Mouse (Mus musculus): ENCODE measurements at regions not wholly inside any gene's neighbourhood (a gene's known extent, or its start where the extent isn't known, plus 50 kb on each side); places are given as distances from the start of the nearest gene placed in this dataset.
A peak's percentile ranks its signal among the peaks of the same experiment; 100 is the strongest.
"Not testable (repeated sequence)": the region's sequence is repeated elsewhere in the genome, so short reads cannot be mapped to it uniquely, and the experiment has no call there.

GRCm38 (mm10) chr16:55580827-55581226 lies 257.9 kb downstream of the Nfkbiz start:
- H3K9me3 ChIP-seq = no peaks in the 10 kb centered on the region
- no peak overlapping the region for H3K4me3 ChIP-seq
- peaks cover 21% of the 10 kb centered on the region for H3K4me1 ChIP-seq
- 66% methylated on average over 4 of the region's 4 CpGs for WGBS
- no peak overlapping the region for H3K27ac ChIP-seq (replicated peaks)
- H3K9ac ChIP-seq = no peak overlapping the region
- no peaks in the 10 kb centered on the region for H3K36me3 ChIP-seq
- H3K27me3 ChIP-seq (replicated peaks) = no peaks in the 10 kb centered on the region
- no peak overlapping the region for H3K4me2 ChIP-seq
- ATAC-seq (ENCODE audit: extremely low read depth, insufficient number of reproducible peaks, low FRiP score, low TSS enrichment) = no peak

- Histone ChIP-seq H3K9ac (no peak overlapping the region), H3K4me1 (peaks cover 21% of the 10 kb centered on the region), H3K27ac (replicated peaks) (no peak overlapping the region), H3K4me2 (no peak overlapping the region), H3K27me3 (replicated peaks) (no peaks in the 10 kb centered on the region), H3K36me3 (no peaks in the 10 kb centered on the region), H3K9me3 (no peaks in the 10 kb centered on the region), H3K4me3 (no peak overlapping the region)
- ATAC-seq (ENCODE audit: extremely low read depth, insufficient number of reproducible peaks, low FRiP score, low TSS enrichment) = no peak
- WGBS = 71% methylated on average over 5 of the region's 5 CpGs
These were observed 260.0 kb downstream of the Nfkbiz start for GRCm38 (mm10) chr16:55578686-55579085.

GRCm38 (mm10) chr16:55575609-55576283 lies 263.0 kb downstream of the Nfkbiz start:
- H3K36me3 ChIP-seq; H3K27me3 ChIP-seq (replicated peaks); H3K4me3 ChIP-seq; H3K4me2 ChIP-seq; H3K9me3 ChIP-seq; H3K9ac ChIP-seq; H3K27ac ChIP-seq (replicated peaks); ATAC-seq (ENCODE audit: extremely low read depth, insufficient number of reproducible peaks, low FRiP score, low TSS enrichment); H3K4me1 ChIP-seq: not testable (repeated sequence)
- WGBS = 69% methylated on average over 2 of the region's 2 CpGs

GRCm38 (mm10) chr16:55571106-55571505 lies 267.6 kb downstream of the Nfkbiz start:
- H3K27ac ChIP-seq (replicated peaks) = 0 out of 2 replicates have a peak overlapping the region, but pooled peaks have one; percentile 3
- WGBS = 60% methylated on average over 7 of the region's 7 CpGs
- no peak overlapping the region for H3K9ac ChIP-seq
- 0 out of 2 replicates have a peak, but pooled peaks cover 8% of the 10 kb centered on the region for H3K4me1 ChIP-seq
- no peaks in the 10 kb centered on the region for H3K27me3 ChIP-seq (replicated peaks)
- peaks cover 3% of the 10 kb centered on the region; the same call in 1 of the 2 replicates for H3K9me3 ChIP-seq
- no peaks in the 10 kb centered on the region for H3K36me3 ChIP-seq
- no peak overlapping the region for H3K4me3 ChIP-seq
- no peak overlapping the region for H3K4me2 ChIP-seq
- no peak for ATAC-seq (ENCODE audit: extremely low read depth, insufficient number of reproducible peaks, low FRiP score, low TSS enrichment)

GRCm38 (mm10) chr16:55570097-55570496 lies 268.6 kb downstream of the Nfkbiz start:
- Histone ChIP-seq H3K9ac (no peak overlapping the region), H3K27me3 (replicated peaks) (no peaks in the 10 kb centered on the region), H3K36me3 (no peaks in the 10 kb centered on the region), H3K9me3 (peaks cover 3% of the 10 kb centered on the region; the same call in 1 of the 2 replicates), H3K4me2 (no peak overlapping the region), H3K27ac (replicated peaks) (no peak overlapping the region), H3K4me3 (no peak overlapping the region), H3K4me1 (0 out of 2 replicates have a peak, but pooled peaks cover 8% of the 10 kb centered on the region)
- ATAC-seq (ENCODE audit: extremely low read depth, insufficient number of reproducible peaks, low FRiP score, low TSS enrichment) = no peak
- WGBS = 67% methylated on average over 5 of the region's 5 CpGs

GRCm38 (mm10) chr16:55555821-55556535 lies 258.2 kb upstream of the Zpld1 start:
- 50% methylated on average over 10 of the region's 10 CpGs for WGBS
- H3K4me2 ChIP-seq = peak overlapping the region; percentile 44

GRCm38 (mm10) chr16:55555224-55555623 lies 257.4 kb upstream of the Zpld1 start:
- Histone ChIP-seq H3K4me3 (no peak overlapping the region), H3K9ac (no peak overlapping the region), H3K4me2 (peak overlapping the region; percentile 44), H3K4me1 (peaks cover 18% of the 10 kb centered on the region), H3K27ac (replicated peaks) (peak overlapping the region; percentile 74), H3K9me3 (no peaks in the 10 kb centered on the region), H3K36me3 (no peaks in the 10 kb centered on the region), H3K27me3 (replicated peaks) (no peaks in the 10 kb centered on the region)
- no peak for ATAC-seq (ENCODE audit: extremely low read depth, insufficient number of reproducible peaks, low FRiP score, low TSS enrichment)
- 25% methylated on average over 6 of the region's 6 CpGs for WGBS

More at GRCm38 (mm10) chr16:55555821-55556535, 258.2 kb upstream of the Zpld1 start:
- no peaks in the 10 kb centered on the region for H3K27me3 ChIP-seq (replicated peaks)
- H3K9ac ChIP-seq = no peak overlapping the region
- peak overlapping the region; percentile 74 for H3K27ac ChIP-seq (replicated peaks)
- no peaks in the 10 kb centered on the region for H3K36me3 ChIP-seq
- no peak overlapping the region for H3K4me3 ChIP-seq
- peaks cover 13% of the 10 kb centered on the region for H3K4me1 ChIP-seq
- ATAC-seq (ENCODE audit: extremely low read depth, insufficient number of reproducible peaks, low FRiP score, low TSS enrichment) = no peak
- no peaks in the 10 kb centered on the region for H3K9me3 ChIP-seq

- ATAC-seq (ENCODE audit: extremely low read depth, insufficient number of reproducible peaks, low FRiP score, low TSS enrichment) = no peak
- WGBS = 64% methylated on average over 4 of the region's 4 CpGs
- Histone ChIP-seq H3K27ac (replicated peaks) (no peak overlapping the region), H3K9me3 (no peaks in the 10 kb centered on the region), H3K27me3 (replicated peaks) (no peaks in the 10 kb centered on the region), H3K4me2 (no peak overlapping the region), H3K36me3 (no peaks in the 10 kb centered on the region), H3K4me1 (peaks cover 18% of the 10 kb centered on the region), H3K9ac (no peak overlapping the region), H3K4me3 (no peak overlapping the region)
These were observed 256.1 kb upstream of the Zpld1 start for GRCm38 (mm10) chr16:55553896-55554295.

- ATAC-seq (ENCODE audit: extremely low read depth, insufficient number of reproducible peaks, low FRiP score, low TSS enrichment) = no peak
- Histone ChIP-seq H3K4me1 (peaks cover 18% of the 10 kb centered on the region), H3K9me3 (no peaks in the 10 kb centered on the region), H3K4me3 (no peak overlapping the region), H3K36me3 (no peaks in the 10 kb centered on the region), H3K4me2 (no peak overlapping the region), H3K9ac (no peak overlapping the region), H3K27ac (replicated peaks) (no peak overlapping the region), H3K27me3 (replicated peaks) (no peaks in the 10 kb centered on the region)
- WGBS = 84% methylated on average over 1 of the region's 1 CpGs
These were observed 253.6 kb upstream of the Zpld1 start for GRCm38 (mm10) chr16:55551348-55551747.

- Histone ChIP-seq H3K9me3 (no peaks in the 10 kb centered on the region), H3K4me1 (peaks cover 13% of the 10 kb centered on the region), H3K27me3 (replicated peaks) (no peaks in the 10 kb centered on the region), H3K27ac (replicated peaks) (no peak overlapping the region), H3K36me3 (no peaks in the 10 kb centered on the region), H3K4me2 (no peak overlapping the region), H3K4me3 (no peak overlapping the region), H3K9ac (no peak overlapping the region)
- WGBS = 70% methylated on average over 4 of the region's 4 CpGs
- ATAC-seq (ENCODE audit: extremely low read depth, insufficient number of reproducible peaks, low FRiP score, low TSS enrichment) = no peak
These were observed 253.0 kb upstream of the Zpld1 start for GRCm38 (mm10) chr16:55550649-55551312.

GRCm38 (mm10) chr16:55547095-55547494 lies 249.3 kb upstream of the Zpld1 start:
- Histone ChIP-seq H3K4me3 (no peak overlapping the region), H3K9me3 (no peaks in the 10 kb centered on the region), H3K27ac (replicated peaks) (no peak overlapping the region), H3K36me3 (no peaks in the 10 kb centered on the region), H3K9ac (no peak overlapping the region), H3K27me3 (replicated peaks) (no peaks in the 10 kb centered on the region), H3K4me1 (0 out of 2 replicates have a peak, but pooled peaks cover 6% of the 10 kb centered on the region), H3K4me2 (no peak overlapping the region)
- ATAC-seq (ENCODE audit: extremely low read depth, insufficient number of reproducible peaks, low FRiP score, low TSS enrichment) = no peak
- WGBS = 86% methylated on average over 2 of the region's 2 CpGs
